Mouse (Mus musculus) C2C12 (cell line): ENCODE data around the gene Sec31b. TPM values are rescaled to one million over a fixed set of nuclear protein-coding genes. Genes with fewer than 3 reads are reported as not detected.

Experiments
- H3K27me3 ChIP-seq: one replicate; pipeline ENCODE4 v1.6.1; 2011; ENCODE audit not compliant: control insufficient read depth, insufficient read depth, insufficient read length
- H3K36me3 ChIP-seq: one replicate; pipeline ENCODE4 v1.6.1; 2011; ENCODE audit not compliant: control insufficient read depth, insufficient read depth
- H3K4me3 ChIP-seq: one replicate; pipeline ENCODE4 v1.5.1; 2011; ENCODE audit warnings: mild to moderate bottlenecking, control low read depth; ENCODE audit not compliant: poor library complexity, insufficient read depth, severe bottlenecking
- H3K79me2 ChIP-seq: one replicate; pipeline ENCODE4 v1.6.1; 2011; ENCODE audit not compliant: control insufficient read depth, insufficient read depth
- H3K79me3 ChIP-seq: one replicate; pipeline ENCODE4 v1.6.1; 2011; ENCODE audit warnings: low read depth, control low read depth
- H3ac ChIP-seq: one replicate; pipeline ENCODE3; 2011; ENCODE audit warnings: low read depth; ENCODE audit not compliant: control insufficient read depth, insufficient read length
- CEBPB ChIP-seq: IDR thresholded peaks from one replicate; pipeline ENCODE4 v1.6.1; 2011; ENCODE audit warnings: low read depth, mild to moderate bottlenecking, control low read depth, moderate library complexity
- CTCF ChIP-seq: IDR thresholded peaks from one replicate; pipeline ENCODE4 v1.5.1; 2011; ENCODE audit not compliant: control insufficient read depth, insufficient read depth, insufficient read length
- FOSL1 ChIP-seq: IDR thresholded peaks from one replicate; pipeline ENCODE4 v1.8.0; 2011; ENCODE audit warnings: mild to moderate bottlenecking, low read length; ENCODE audit not compliant: poor library complexity, insufficient read depth, severe bottlenecking
- MAX ChIP-seq: IDR thresholded peaks from one replicate; pipeline ENCODE4 v1.6.1; 2011; ENCODE audit warnings: mild to moderate bottlenecking, control low read depth
- MYOD1 ChIP-seq: IDR thresholded peaks from one replicate; pipeline ENCODE4 v1.6.1; 2011; ENCODE audit warnings: low read depth; ENCODE audit not compliant: control insufficient read depth, insufficient read length
- MYOG ChIP-seq: IDR thresholded peaks from one replicate; pipeline ENCODE4 v1.6.1; 2011; ENCODE audit not compliant: control insufficient read depth, insufficient read length; ENCODE audit errors: extremely low read depth
- USF1 ChIP-seq: IDR thresholded peaks from one replicate; pipeline ENCODE4 v1.6.1; 2011; ENCODE audit warnings: low read depth, mild to moderate bottlenecking, control low read depth, moderate library complexity
- polyA plus RNA-seq: library from polyadenylated mRNA; unstranded; fragments of >200 nt; fragmentation: generic; extraction: Trizol; gene quantifications from one replicate; pipeline ENCODE4 v1.2.1, GENCODE M21; 2012; ENCODE audit warnings: missing spikeins

Sec31b gene
- polyA plus RNA-seq, 1 experiment: 0.01 TPM

DNA sequence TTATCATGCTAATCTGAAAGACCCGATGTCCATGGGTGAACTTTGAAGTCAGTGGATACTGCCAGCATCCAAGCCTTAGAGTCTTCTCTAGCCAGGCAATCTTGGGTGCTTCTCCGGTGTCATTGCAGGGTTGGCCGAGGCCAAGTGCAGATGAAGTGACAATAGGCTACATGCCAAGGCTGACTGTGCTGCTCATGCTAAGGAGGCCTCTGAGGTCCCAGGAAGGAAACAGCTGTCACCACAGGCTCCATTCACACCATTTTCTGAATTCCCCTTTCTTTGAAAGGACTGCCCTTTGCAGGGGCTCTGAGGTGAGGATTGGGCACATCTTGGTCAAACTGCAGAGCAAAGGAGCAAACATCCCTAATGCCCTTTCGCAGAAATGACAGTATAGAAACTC, 42.9 kb downstream of the Sec31b start:
- no peaks in the 10 kb centered on the region for H3K36me3 ChIP-seq
- peaks cover 43% of the 10 kb centered on the region for H3K27me3 ChIP-seq
- no peak overlapping the region for H3K4me3 ChIP-seq
- no peak overlapping the region for H3ac ChIP-seq
- no peaks in the 10 kb centered on the region for H3K79me2 ChIP-seq
- TF ChIP-seq MYOG (no peak), MAX (no peak), MYOD1 (no peak), CEBPB (no peak), USF1 (no peak), FOSL1 (no peak), CTCF (no peak)
- H3K79me3 ChIP-seq: no peaks in the 10 kb centered on the region

DNA sequence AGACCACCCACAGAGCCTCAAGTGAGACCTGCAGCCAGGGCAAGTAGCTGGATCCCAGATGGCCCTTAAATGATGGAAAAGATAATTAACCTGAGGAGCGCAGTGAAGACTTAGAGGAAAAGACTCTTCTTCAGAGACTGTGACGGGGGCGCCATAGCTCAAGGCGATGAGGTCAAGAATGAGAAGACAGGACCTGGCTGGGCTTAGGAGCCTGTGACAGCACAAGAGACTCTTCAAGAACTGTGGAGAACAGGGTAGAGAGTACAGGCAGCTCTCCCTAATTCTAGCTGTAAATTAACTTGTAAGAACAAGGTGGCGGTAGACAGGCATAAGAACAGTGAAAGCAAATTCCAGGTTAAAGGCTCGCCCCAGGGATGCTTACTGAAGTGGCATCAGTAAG, 43.7 kb downstream of the Sec31b start:
- no peaks in the 10 kb centered on the region for H3K79me2 ChIP-seq
- no peaks in the 10 kb centered on the region for H3K36me3 ChIP-seq
- no peaks in the 10 kb centered on the region for H3K79me3 ChIP-seq
- H3ac ChIP-seq: no peak overlapping the region
- TF ChIP-seq MYOD1 (no peak), MYOG (no peak), MAX (no peak), USF1 (no peak), CEBPB (no peak), CTCF (no peak)
- peaks cover 46% of the 10 kb centered on the region for H3K27me3 ChIP-seq
- no peak overlapping the region for H3K4me3 ChIP-seq

DNA sequence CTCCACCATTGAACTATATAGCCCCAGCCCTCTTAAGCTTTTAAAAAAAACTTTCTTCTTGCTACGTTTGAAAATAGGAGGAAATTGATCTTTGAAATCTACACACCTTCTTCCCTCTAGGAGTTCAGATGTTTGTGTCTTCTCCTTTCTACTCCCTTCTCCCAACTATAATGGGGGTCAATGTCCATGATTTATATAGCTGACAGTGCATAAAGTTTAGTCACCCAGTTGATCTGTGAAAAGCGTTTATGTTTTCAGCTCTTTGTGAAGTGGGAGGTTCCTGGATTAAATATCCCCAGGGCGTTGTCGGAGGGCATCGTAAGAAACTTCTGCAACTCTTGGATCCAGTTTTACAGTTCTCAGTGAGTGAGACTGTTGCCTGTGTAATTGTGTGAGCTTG, 45.4 kb downstream of the Sec31b start:
- Histone ChIP-seq H3ac (no peak overlapping the region), H3K36me3 (no peaks in the 10 kb centered on the region), H3K79me3 (no peaks in the 10 kb centered on the region), H3K27me3 (peaks cover 48% of the 10 kb centered on the region), H3K4me3 (no peak overlapping the region), H3K79me2 (no peaks in the 10 kb centered on the region)
- TF ChIP-seq CEBPB (no peak), FOSL1 (no peak), MYOG (no peak), MYOD1 (no peak), MAX (no peak), USF1 (no peak), CTCF (no peak)

DNA sequence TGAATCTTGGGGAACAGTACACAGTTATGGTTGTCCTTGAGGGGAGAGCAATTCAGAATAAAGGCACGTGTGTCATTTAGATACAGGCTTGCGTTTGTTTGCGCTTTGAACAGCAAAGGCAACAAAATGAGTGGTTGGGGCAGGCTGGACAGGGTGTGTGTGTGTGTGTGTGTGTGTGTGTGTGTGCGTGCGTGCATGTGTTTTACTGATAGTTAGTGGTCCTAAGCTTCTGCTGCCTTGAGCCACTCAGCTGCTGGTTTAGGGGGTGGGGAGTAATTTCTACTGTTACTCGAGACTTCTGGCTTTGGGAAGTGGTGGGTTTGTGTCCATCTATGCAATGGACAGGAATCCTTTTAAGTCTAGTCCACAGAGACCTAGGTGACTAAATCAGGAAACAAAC, 46.7 kb downstream of the Sec31b start:
- Histone ChIP-seq H3ac (no peak overlapping the region), H3K36me3 (no peaks in the 10 kb centered on the region), H3K27me3 (peaks cover 48% of the 10 kb centered on the region), H3K79me2 (no peaks in the 10 kb centered on the region), H3K4me3 (no peak overlapping the region), H3K79me3 (no peaks in the 10 kb centered on the region)
- TF ChIP-seq CTCF (no peak), CEBPB (no peak), MYOD1 (no peak), USF1 (no peak), FOSL1 (no peak), MAX (no peak), MYOG (no peak)

DNA sequence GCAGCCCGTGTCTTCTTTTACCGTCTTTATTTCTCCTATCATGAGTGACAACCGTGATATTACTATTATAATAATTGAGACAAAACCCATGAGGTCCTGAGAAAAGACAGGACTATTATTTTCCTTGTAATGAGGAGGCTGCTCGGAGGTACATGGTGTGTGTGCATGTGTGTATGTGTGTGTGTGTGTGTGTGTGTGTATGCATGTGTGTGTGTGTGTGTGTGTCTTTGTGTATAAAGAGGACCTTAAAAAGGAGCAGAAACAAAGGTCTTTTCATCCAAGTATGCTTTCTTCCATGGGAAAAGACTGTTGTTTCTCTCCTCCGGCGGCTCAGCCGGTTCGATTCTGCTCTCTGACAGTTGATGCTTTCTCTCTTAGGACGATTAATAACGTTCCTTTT, 48.7 kb downstream of the Sec31b start:
- TF ChIP-seq FOSL1: no peak
- TF ChIP-seq USF1: no peak
- no peak for TF ChIP-seq CTCF
- no peak for TF ChIP-seq CEBPB
- TF ChIP-seq MYOD1: no peak
- TF ChIP-seq MYOG: no peak
- TF ChIP-seq MAX: no peak
- Histone ChIP-seq H3K36me3 (no peaks in the 10 kb centered on the region), H3K79me2 (no peaks in the 10 kb centered on the region), H3K27me3 (peaks cover 54% of the 10 kb centered on the region), H3ac (no peak overlapping the region), H3K4me3 (no peak overlapping the region), H3K79me3 (no peaks in the 10 kb centered on the region)

DNA sequence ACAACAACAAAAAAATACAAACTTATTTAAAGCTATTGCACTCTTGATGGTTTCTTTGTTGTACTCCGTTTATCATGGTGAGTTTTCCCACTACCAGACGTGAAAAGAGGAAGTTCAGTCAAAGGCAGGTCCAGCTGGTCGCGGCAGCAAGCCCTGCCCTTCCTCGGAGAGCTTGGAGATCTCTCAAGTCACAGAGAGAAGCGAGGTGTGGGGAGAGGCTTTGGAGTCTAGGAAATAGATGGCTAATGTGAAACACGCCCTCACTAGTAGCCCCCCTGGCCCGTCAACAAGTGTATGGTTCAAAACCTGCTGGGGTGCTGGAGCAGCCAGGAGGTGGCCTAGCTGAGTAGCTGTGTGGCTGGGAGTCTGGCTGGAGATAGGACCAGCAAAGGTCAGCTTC, 49.2 kb downstream of the Sec31b start:
- Histone ChIP-seq H3K36me3 (no peaks in the 10 kb centered on the region), H3ac (no peak overlapping the region), H3K79me3 (no peaks in the 10 kb centered on the region), H3K79me2 (no peaks in the 10 kb centered on the region), H3K4me3 (no peak overlapping the region), H3K27me3 (peaks cover 55% of the 10 kb centered on the region)
- TF ChIP-seq MYOD1 (no peak), CTCF (no peak), MAX (no peak), FOSL1 (no peak)
